Mouse (Mus musculus) neural tube, embryonic 12.5 days (tissue): ENCODE measurements at regions not wholly inside any gene's neighbourhood (a gene's known extent, or its start where the extent isn't known, plus 50 kb on each side); places are given as distances from the start of the nearest gene placed in this dataset.
A peak's percentile ranks its signal among the peaks of the same experiment; 100 is the strongest.

Experiments
- ATAC-seq: fragments of 200-750 bp; cut with Nextera tagmentation; 2 replicates; pipeline ENCODE4 v1.8.0; 2017; ENCODE audit warnings: low read depth, mild to moderate bottlenecking, moderate TSS enrichment, moderate library complexity; ENCODE audit not compliant: low FRiP score
- H3K27ac ChIP-seq: fragments of 300-500 bp; sonication (generic); 2 replicates; pipeline ENCODE4 v1.5.1; 2016
- H3K27me3 ChIP-seq: fragments of 300-500 bp; sonication (generic); replicated peaks from 2 replicates; pipeline ENCODE4 v1.6.1; 2016; ENCODE audit warnings: mild to moderate bottlenecking
- H3K36me3 ChIP-seq: fragments of 300-500 bp; sonication (generic); 2 replicates; pipeline ENCODE4 v1.6.1; 2016; ENCODE audit warnings: mild to moderate bottlenecking
- H3K4me1 ChIP-seq: fragments of 300-500 bp; sonication (generic); 2 replicates; pipeline ENCODE4 v1.6.1; 2016
- H3K4me2 ChIP-seq: fragments of 300-500 bp; sonication (generic); replicated peaks from 2 replicates; pipeline ENCODE4 v1.6.1; 2016; ENCODE audit warnings: mild to moderate bottlenecking
- H3K4me3 ChIP-seq: fragments of 300-500 bp; sonication (generic); 2 replicates; pipeline ENCODE4 v1.5.1; 2016
- H3K9ac ChIP-seq: fragments of 300-500 bp; sonication (generic); 2 replicates; pipeline ENCODE4 v1.6.1; 2016; ENCODE audit warnings: mild to moderate bottlenecking
- H3K9me3 ChIP-seq: fragments of 300-500 bp; sonication (generic); 2 replicates; pipeline ENCODE4 v1.6.1; 2016; ENCODE audit warnings: mild to moderate bottlenecking
- WGBS: fragments of 180-500 bp; shearing (Covaris S2); methylation state at CpG from one replicate; pipeline ENCODE4 v1.1.7; 2016; 5-methylcytosine and 5-hydroxymethylcytosine counted together

- WGBS: 92% methylated on average over 6 of the region's 6 CpGs
These were observed 153.5 kb upstream of the Agap1 start for GRCm38 (mm10) chr1:89301151-89301550.

GRCm38 (mm10) chr1:89302368-89302951 lies 152.1 kb upstream of the Agap1 start:
- Histone ChIP-seq H3K4me2 (peak overlapping the region; percentile 19; the same call in 1 of the 2 replicates), H3K27ac (no peak overlapping the region), H3K36me3 (no peaks in the 10 kb centered on the region), H3K4me1 (no peaks in the 10 kb centered on the region), H3K9me3 (no peaks in the 10 kb centered on the region), H3K9ac (no peak overlapping the region), H3K4me3 (no peak overlapping the region), H3K27me3 (no peaks in the 10 kb centered on the region)
- 65% methylated on average over 20 of the region's 20 CpGs for WGBS
- ATAC-seq: no peak

More at GRCm38 (mm10) chr1:89301151-89301550, 153.5 kb upstream of the Agap1 start:
- Histone ChIP-seq H3K27ac (no peak overlapping the region), H3K4me3 (no peak overlapping the region), H3K4me1 (no peaks in the 10 kb centered on the region), H3K27me3 (no peaks in the 10 kb centered on the region), H3K9me3 (no peaks in the 10 kb centered on the region), H3K9ac (no peak overlapping the region), H3K36me3 (no peaks in the 10 kb centered on the region), H3K4me2 (no peak overlapping the region)
- ATAC-seq: no peak

GRCm38 (mm10) chr1:89305171-89305570 lies 149.4 kb upstream of the Agap1 start:
- no peaks in the 10 kb centered on the region for H3K4me1 ChIP-seq
- H3K27ac ChIP-seq: no peak overlapping the region
- H3K36me3 ChIP-seq: no peaks in the 10 kb centered on the region
- H3K4me2 ChIP-seq: no peak overlapping the region
- no peaks in the 10 kb centered on the region for H3K9me3 ChIP-seq
- H3K4me3 ChIP-seq: no peak overlapping the region
- no peak overlapping the region for H3K9ac ChIP-seq
- no peak for ATAC-seq
- no peaks in the 10 kb centered on the region for H3K27me3 ChIP-seq
- WGBS: 78% methylated on average over 7 of the region's 7 CpGs

- ATAC-seq: no peak
- Histone ChIP-seq H3K9me3 (no peaks in the 10 kb centered on the region), H3K36me3 (no peaks in the 10 kb centered on the region), H3K9ac (no peak overlapping the region), H3K27me3 (no peaks in the 10 kb centered on the region), H3K4me3 (no peak overlapping the region), H3K27ac (no peak overlapping the region), H3K4me2 (0 out of 2 replicates have a peak overlapping the region, but pooled peaks have one; percentile 20), H3K4me1 (no peaks in the 10 kb centered on the region)
- WGBS: 67% methylated on average over 13 of the region's 13 CpGs
These were observed 145.8 kb upstream of the Agap1 start for GRCm38 (mm10) chr1:89308788-89309187.

- Histone ChIP-seq H3K27ac (no peak overlapping the region), H3K4me2 (no peak overlapping the region), H3K9ac (no peak overlapping the region), H3K4me1 (no peaks in the 10 kb centered on the region), H3K9me3 (no peaks in the 10 kb centered on the region), H3K36me3 (no peaks in the 10 kb centered on the region), H3K27me3 (no peaks in the 10 kb centered on the region), H3K4me3 (no peak overlapping the region)
- ATAC-seq: no peak
- WGBS: 89% methylated on average over 7 of the region's 7 CpGs
These were observed 141.5 kb upstream of the Agap1 start for GRCm38 (mm10) chr1:89313064-89313463.

GRCm38 (mm10) chr1:89317897-89318296 lies 136.7 kb upstream of the Agap1 start:
- WGBS: 93% methylated on average over 4 of the region's 4 CpGs
- no peaks in the 10 kb centered on the region for H3K27me3 ChIP-seq
- H3K9me3 ChIP-seq: no peaks in the 10 kb centered on the region
- no peaks in the 10 kb centered on the region for H3K36me3 ChIP-seq
- ATAC-seq: no peak
- no peak overlapping the region for H3K27ac ChIP-seq
- H3K4me1 ChIP-seq: no peaks in the 10 kb centered on the region
- H3K9ac ChIP-seq: no peak overlapping the region
- no peak overlapping the region for H3K4me2 ChIP-seq
- no peak overlapping the region for H3K4me3 ChIP-seq

GRCm38 (mm10) chr1:89318663-89319062 lies 135.9 kb upstream of the Agap1 start:
- H3K27ac ChIP-seq: no peak overlapping the region
- WGBS: 77% methylated on average over 4 of the region's 4 CpGs
- no peaks in the 10 kb centered on the region for H3K4me1 ChIP-seq

GRCm38 (mm10) chr1:89322621-89323020 lies 132.0 kb upstream of the Agap1 start:
- ATAC-seq: no peak
- Histone ChIP-seq H3K9me3 (no peaks in the 10 kb centered on the region), H3K36me3 (no peaks in the 10 kb centered on the region), H3K27ac (no peak overlapping the region), H3K4me3 (no peak overlapping the region), H3K4me1 (no peaks in the 10 kb centered on the region), H3K9ac (no peak overlapping the region), H3K4me2 (no peak overlapping the region), H3K27me3 (no peaks in the 10 kb centered on the region)
- WGBS: 70% methylated on average over 4 of the region's 4 CpGs

More at GRCm38 (mm10) chr1:89318663-89319062, 135.9 kb upstream of the Agap1 start:
- Histone ChIP-seq H3K4me2 (no peak overlapping the region), H3K9me3 (no peaks in the 10 kb centered on the region), H3K27me3 (no peaks in the 10 kb centered on the region), H3K36me3 (no peaks in the 10 kb centered on the region), H3K4me3 (no peak overlapping the region), H3K9ac (no peak overlapping the region)
- ATAC-seq: no peak

- Histone ChIP-seq H3K9me3 (no peaks in the 10 kb centered on the region), H3K36me3 (no peaks in the 10 kb centered on the region), H3K27ac (no peak overlapping the region), H3K27me3 (no peaks in the 10 kb centered on the region), H3K4me2 (no peak overlapping the region), H3K9ac (no peak overlapping the region), H3K4me3 (no peak overlapping the region), H3K4me1 (no peaks in the 10 kb centered on the region)
- WGBS: 35% methylated on average over 2 of the region's 2 CpGs
- ATAC-seq: no peak
These were observed 131.5 kb upstream of the Agap1 start for GRCm38 (mm10) chr1:89323091-89323490.

- Histone ChIP-seq H3K27ac (no peak overlapping the region), H3K27me3 (no peaks in the 10 kb centered on the region), H3K9ac (no peak overlapping the region), H3K9me3 (no peaks in the 10 kb centered on the region), H3K4me3 (no peak overlapping the region), H3K4me2 (no peak overlapping the region), H3K36me3 (no peaks in the 10 kb centered on the region), H3K4me1 (no peaks in the 10 kb centered on the region)
- 95% methylated on average over 4 of the region's 4 CpGs for whole genome bisulfite sequencing
- no peak for ATAC-seq
These were observed 123.3 kb upstream of the Agap1 start for GRCm38 (mm10) chr1:89331352-89331751.

GRCm38 (mm10) chr1:89332676-89333075 lies 121.9 kb upstream of the Agap1 start:
- no peaks in the 10 kb centered on the region for H3K36me3 ChIP-seq
- no peak for ATAC-seq
- H3K4me2 ChIP-seq: no peak overlapping the region
- no peaks in the 10 kb centered on the region for H3K27me3 ChIP-seq
- no peak overlapping the region for H3K9ac ChIP-seq
- WGBS: 68% methylated on average over 7 of the region's 7 CpGs
- H3K9me3 ChIP-seq: no peaks in the 10 kb centered on the region
- no peaks in the 10 kb centered on the region for H3K4me1 ChIP-seq
- H3K4me3 ChIP-seq: no peak overlapping the region
- no peak overlapping the region for H3K27ac ChIP-seq

- Histone ChIP-seq H3K4me1 (no peaks in the 10 kb centered on the region), H3K4me2 (no peak overlapping the region), H3K27me3 (no peaks in the 10 kb centered on the region), H3K27ac (no peak overlapping the region), H3K9ac (no peak overlapping the region), H3K36me3 (no peaks in the 10 kb centered on the region), H3K9me3 (no peaks in the 10 kb centered on the region), H3K4me3 (no peak overlapping the region)
- WGBS: 84% methylated on average over 5 of the region's 5 CpGs
- no peak for ATAC-seq
These were observed 116.7 kb upstream of the Agap1 start for GRCm38 (mm10) chr1:89337861-89338260.

GRCm38 (mm10) chr1:89342794-89343193 lies 111.8 kb upstream of the Agap1 start:
- no peaks in the 10 kb centered on the region for H3K27me3 ChIP-seq
- WGBS: 41% methylated on average over 4 of the region's 4 CpGs
- no peaks in the 10 kb centered on the region for H3K9me3 ChIP-seq
- no peak overlapping the region for H3K9ac ChIP-seq
- H3K27ac ChIP-seq: no peak overlapping the region
- H3K4me3 ChIP-seq: no peak overlapping the region
- no peak for ATAC-seq
- no peak overlapping the region for H3K4me2 ChIP-seq
- H3K36me3 ChIP-seq: no peaks in the 10 kb centered on the region
- no peaks in the 10 kb centered on the region for H3K4me1 ChIP-seq
